Mouse (Mus musculus): ENCODE data around the gene Phlda3. TPM values are rescaled to one million over a fixed set of nuclear protein-coding genes. Genes with fewer than 3 reads are reported as not detected.

Phlda3 gene
- total RNA-seq (2021) = 100 to 1,000 TPM in 1 of 2 experiments, 10 to 100 TPM in 1; 35.0 to 166 TPM
- long read RNA-seq, experiment 1, transcript Phlda3-201 (2 exons, 1,435 nt) = major isoform, 176 of 180 reads
- long read RNA-seq, experiment 1, partial matches to known transcripts = 0 of 180 reads
- long read RNA-seq, experiment 1, other reads (novel, unspliced or antisense) = 3 of 180 reads
- long read RNA-seq, experiment 2, transcript Phlda3-201 (2 exons, 1,435 nt) = major isoform, 248 of 255 reads
- long read RNA-seq, experiment 2, partial matches to known transcripts = 0 of 255 reads
- long read RNA-seq, experiment 2, other reads (novel, unspliced or antisense) = 7 of 255 reads

DNA sequence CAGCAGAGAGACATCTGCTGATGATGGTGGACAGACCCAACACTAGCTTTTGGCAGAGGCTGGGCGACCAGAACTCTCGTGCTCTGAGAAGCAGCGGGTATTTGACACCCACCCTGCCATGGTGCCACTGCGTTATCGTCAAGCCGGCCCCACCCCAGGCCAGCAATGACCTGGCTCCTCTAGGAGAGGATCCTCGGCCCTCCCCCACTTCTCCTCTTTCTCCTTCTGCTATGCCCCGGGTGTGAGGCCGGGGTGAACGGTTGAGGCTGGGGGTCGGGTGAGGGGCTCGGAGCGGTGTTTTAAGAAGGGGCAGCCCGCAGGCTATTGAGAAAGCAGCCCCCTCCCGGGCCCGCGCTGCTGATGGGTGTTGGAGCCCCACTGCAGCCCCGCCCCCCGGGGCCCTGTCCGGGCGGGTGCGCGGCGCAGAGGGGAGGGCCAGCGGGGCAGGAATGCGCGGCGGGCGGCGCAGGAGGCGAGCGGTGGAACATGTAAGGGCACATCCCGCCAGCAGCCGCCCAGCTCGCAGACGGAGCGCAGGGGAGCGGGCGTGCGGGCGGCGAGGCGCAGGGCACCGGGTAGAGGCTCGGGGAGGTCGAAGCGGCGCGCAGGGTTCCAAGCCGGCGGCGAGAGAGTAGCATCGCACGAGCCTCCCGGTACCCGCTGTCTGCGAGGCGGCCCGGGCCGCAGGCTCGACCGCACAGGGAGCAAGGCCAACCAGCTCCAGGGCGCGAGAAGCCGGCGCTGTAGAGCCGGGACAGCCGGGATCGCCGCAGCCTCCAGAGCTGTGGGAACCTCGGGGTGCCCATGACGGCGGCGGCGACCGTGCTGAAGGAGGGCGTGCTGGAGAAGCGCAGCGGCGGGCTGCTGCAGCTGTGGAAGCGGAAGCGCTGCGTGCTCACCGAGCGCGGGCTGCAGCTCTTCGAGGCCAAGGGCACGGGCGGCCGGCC is at the start of gene Phlda3:
Gene Phlda3, plus strand, starts transcription at position 475 of the 947 bp plus-strand sequence.
- DNase-seq (ENCODE audit: low spot score in 2 of 2) = peak; percentile 72 to 81

DNA sequence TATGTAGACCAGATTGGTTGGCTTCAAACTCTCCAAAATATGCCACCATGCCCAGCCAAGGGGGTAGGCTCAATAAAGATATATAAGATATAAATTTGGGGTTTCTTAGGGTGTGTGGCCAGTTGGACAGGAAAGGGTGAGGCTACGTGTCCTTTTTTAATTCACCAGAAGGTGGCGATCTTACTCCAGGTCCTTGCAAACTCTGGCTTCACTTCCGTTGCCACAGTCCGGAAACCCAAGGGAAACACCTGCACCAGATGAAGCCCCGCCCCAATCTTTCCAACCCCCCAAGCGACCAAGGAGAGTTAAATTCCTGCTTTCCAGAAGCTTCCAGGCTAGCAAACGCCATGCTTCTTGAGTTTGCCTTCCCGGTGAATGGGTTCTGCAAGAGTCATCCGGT is 46.4 kb upstream of the Phlda3 start:
- DNase-seq (ENCODE audit: low spot score in 2 of 2) = peak; percentile 57 to 63

DNA sequence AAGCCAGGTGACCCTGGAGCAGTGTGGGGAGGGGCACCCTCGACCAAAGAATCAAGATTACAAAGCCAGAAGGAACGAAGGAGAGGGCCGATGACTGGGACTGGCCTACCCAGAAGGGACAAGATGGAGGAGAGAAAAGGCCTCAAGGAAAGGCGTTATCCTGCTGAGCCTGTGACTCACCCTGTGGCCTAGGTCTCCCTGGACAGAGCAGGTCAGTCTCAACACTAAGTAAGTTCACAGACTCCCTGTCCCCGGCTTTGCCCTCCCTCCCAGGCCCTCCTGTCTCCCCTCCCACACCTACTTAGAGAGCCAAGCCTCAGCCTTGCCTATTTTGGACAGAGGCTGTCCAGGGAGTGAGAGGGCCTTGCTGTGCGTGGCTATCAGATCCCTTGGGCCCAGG is 45.9 kb upstream of the Phlda3 start, which contains the start of gene Csrp1:
Gene Csrp1, plus strand, starts transcription at position 79 of the 400 bp plus-strand sequence.
- no peak for DNase-seq (ENCODE audit: low spot score in 2 of 2)

DNA sequence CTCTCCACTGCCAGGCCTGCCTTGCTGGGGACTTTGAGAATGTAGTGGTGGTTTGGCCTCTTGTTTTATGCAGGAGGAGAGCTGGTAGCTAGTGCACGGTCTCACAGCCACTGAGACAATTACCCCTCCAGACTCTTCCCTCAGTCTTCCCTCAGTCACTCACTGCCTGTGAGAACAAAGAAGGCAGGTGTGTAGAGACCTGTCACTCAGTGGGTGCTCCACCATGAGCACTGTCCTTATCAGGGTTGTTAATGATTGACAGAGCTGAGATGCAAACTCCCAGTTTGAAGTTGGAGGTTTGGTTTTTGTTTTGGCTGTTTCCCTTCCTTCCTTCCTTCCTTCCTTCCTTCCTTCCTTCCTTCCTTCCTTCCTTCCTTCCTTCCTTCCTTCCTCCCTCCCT is 42.9 kb upstream of the Phlda3 start:
- DNase-seq (ENCODE audit: low spot score in 2 of 2) = no peak

DNA sequence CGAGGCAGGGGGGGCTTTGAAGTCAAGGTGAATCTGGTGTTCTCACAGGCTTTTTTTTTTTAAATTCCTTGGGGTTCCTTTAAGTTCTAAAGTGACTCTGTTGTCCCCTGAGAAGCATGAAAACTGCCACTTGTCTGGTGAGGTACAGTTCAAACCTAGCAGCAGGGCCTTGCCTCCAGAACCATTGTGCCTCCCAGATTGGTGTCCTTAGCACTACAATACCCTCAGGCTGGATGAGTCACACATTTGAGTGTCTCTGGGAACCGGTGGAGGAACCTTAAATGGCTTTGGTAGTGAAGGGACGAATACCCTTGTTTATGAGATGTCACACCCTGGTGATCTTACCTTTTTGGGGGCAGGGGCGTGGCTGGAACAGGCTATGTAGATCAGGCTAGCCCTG is 41.8 kb upstream of the Phlda3 start:
- no peak for DNase-seq (ENCODE audit: low spot score in 2 of 2)

DNA sequence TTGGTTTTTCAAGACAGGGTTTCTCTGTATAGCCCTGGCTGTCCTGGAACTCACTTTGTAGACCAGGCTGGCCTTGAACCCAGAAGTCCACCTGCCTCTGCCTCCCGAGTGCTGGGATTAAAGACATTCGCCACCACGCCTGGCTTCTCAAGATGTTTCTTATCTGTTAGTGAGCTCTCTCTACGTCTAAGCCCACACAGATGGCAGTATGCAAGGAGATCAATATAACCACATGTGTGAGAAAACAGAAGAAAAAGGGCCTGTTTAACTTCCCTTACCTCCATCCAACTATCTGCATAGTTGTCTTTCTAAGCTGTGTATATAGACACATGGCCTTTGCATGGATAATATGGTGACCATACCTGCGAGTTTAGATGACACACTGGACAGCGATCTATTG is 40.6 kb upstream of the Phlda3 start:
- DNase-seq (ENCODE audit: low spot score in 2 of 2) = no peak

DNA sequence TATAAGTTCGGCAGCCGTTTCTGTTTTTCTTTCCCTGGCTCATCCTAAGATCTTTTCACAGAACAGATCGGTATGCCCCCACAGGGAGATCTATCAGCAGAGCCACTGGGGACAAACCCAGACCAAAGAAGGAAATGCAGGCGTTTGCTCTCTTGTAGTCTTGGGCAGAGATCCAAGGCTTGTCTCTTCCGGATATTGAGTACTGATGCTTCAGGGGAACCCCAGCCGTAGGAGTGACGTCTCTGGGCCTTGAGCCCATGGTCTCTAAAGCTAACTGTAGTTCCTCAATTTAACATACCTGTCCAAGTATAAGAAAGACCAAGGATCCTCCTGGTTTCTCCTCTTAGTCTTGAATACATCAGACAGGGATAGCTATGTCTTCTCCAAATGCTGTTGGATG is 40.0 kb upstream of the Phlda3 start:
- DNase-seq (ENCODE audit: low spot score in 2 of 2) = no peak

DNA sequence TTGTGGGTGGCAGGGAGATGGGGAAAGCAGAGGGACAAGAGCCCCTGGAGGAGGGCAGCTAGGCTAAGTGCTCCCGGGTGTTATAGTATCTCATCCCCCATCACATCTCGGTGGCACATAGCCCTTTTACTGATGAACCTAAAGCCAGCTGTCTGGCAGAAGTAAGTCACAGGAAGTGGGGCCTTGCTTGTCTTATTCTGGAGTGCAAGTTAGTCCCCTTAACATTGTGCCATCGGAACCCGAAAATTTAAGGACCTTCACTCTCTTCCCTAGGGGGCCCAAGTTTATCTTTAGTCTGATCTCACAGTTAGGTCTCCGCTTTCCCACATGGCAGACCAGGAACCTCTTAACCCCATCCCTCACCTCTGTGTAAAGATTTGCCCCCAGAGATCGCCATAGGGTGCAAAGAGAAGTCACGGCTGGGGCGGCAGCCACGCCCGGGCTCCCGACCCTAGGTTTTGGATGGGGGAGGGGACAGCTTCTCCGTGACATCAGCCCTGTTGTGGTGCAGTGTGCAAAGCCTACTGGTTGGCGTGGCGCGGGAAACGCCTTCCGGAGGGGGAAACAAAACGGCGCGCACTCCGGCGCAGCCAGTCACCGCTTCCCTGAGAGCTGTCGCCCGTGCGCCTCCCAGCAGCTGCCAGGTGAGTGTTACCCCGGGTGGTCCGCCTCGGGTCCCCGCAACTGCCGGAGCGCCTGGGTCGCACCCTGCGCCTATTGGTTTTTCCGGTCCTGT is 37.1 kb upstream of the Phlda3 start:
- DNase-seq (ENCODE audit: low spot score in 2 of 2) = peak; percentile 72 to 77

DNA sequence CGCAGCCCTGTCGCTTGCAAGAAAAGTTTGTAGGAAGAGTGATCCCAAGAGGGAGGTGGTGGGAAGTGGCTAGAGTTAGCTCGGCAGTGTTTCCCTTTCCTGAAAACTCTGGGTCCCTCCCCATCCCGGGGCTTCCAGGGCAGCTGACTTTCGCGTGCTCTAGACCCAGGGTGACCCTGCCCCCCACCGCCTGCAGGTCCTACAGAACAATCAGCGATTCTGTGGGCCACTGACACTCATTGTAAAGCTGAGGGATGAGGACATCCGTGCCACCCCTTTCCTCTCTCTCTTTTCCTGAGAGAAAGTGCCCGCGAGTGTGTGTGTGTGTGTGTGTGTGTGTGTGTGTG is 36.6 kb upstream of the Phlda3 start:
- no peak for DNase-seq (ENCODE audit: low spot score in 2 of 2)

DNA sequence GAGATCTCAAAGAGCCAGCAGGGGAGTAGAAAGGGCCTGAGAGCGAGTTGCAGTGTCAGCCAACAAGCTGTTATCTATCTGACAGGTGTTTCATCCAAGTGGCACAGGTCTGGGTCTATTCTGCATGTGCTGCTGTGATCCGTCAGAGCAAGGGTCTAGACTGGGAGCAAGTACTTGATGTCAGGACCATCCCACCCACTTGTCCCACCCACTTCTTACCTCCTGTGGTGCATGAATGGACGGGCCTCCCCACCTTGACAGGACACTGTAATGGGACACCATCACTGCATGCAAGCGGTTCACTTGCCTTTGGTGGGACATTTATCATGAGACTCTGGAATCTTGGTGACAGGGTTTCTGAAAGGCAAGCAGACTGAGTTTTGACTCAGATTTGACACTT is 36.1 kb upstream of the Phlda3 start:
- DNase-seq (ENCODE audit: low spot score in 2 of 2) = no peak

DNA sequence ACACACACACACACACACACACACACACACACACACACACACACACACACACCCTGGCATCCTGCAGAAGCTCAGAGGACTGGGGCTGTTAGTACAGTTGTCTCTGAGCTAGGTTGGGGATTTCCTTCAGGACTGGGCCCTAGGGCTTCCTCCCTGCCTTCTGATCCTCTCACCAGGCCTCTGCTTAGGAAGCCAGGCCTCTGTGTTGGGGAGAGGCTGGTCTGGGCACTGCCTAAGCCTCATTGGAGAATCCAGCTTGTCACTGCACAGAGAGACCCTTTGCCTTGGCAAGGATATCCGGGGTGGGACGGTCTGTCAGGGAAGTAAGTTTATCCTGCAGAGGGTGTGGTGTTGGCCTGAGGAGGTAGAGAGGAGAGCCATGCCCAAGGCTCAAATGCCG is 35.6 kb upstream of the Phlda3 start:
- DNase-seq (ENCODE audit: low spot score in 2 of 2) = no peak

DNA sequence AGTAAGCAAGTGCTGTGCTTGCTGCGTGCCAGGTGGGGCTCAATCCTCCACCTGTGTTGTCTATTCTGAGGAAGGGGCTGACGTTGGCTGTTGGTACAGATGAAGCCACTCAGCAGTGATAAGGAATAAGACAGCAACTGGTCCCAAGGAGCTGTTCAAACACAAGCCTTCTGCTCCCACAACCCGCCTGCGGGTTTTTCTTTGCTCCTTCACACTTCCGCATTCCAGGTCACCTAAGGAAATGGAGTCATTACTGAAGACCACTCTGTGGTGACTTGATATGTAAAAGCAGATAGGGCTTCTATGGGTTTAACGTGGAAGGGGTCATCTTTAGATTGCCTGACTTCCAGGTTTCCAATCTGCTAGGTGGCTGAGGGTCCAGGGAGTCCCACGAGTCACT is 34.5 kb upstream of the Phlda3 start:
- DNase-seq (ENCODE audit: low spot score in 2 of 2) = no peak

DNA sequence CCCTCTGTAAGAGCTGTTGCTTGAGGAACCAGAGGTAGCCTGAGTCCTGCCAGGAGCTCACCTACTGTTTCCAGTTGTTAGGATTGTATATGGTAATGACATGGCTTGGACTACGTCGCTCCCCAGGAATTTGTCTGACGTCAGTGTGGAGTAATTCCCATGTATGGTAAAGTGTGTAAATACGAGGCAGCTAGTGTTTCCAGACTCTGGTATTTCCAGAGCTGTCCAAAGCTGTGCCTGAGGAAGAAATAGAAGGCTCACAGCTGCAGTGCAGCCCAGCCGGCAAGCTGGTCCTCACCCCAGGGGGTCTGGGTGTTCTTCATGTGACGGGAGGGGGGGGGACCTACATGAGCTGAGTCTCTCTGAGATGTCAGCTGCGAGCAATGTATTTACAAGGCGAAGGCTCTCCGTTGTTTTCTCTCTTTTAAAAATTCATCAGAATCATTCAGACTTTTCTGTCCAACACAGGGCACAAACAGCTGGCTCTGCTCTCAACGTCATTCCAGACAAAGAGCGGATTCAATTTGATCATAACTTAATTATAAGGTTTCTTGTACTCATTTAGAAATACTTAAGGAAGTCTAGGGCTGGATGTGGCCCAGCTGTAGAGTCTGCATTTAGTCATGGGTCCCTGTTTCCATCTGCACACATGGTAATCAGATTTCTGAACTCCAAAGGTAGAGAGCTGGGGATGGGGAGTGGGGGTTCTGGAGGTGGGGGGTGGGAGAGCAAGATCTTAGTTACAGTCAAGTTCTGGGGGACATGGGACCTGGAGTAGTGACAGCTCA is 33.8 kb upstream of the Phlda3 start:
- no peak for DNase-seq (ENCODE audit: low spot score in 2 of 2)

DNA sequence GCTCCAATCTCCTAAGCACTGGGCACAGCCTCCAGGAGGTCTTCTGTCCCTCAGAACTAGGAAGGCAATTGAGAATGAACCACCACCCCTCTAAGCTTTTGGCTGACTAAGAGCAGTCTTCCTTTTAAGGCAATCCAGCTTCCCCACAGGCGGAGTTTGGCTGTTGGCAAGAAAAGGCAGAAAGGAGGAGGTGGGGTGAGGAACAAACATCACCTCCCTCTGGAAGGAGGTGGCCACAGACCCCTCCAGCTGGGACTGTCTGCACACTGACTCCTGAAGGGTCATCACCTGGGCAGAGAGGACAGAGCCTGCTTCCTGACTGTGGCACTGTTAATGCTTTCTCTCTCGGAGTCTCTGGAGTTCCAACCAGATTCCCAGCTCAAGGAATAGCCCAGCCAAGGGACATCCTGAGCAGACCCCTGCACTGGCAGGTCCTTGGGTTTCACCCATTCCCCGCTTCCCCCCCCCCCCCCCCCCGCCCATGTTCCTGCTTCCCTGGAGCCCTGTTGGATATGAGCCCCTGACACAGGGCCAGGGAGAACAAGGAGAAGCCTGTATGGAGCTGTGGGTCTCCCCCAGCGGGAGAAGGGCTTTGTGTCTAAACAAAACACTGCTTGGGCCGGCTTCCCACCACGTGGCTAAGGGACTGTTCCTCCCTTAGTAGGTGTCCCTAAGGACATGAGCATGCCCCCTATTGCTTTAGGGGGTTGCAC is 31.5 kb upstream of the Phlda3 start:
- no peak for DNase-seq (ENCODE audit: low spot score in 2 of 2)

DNA sequence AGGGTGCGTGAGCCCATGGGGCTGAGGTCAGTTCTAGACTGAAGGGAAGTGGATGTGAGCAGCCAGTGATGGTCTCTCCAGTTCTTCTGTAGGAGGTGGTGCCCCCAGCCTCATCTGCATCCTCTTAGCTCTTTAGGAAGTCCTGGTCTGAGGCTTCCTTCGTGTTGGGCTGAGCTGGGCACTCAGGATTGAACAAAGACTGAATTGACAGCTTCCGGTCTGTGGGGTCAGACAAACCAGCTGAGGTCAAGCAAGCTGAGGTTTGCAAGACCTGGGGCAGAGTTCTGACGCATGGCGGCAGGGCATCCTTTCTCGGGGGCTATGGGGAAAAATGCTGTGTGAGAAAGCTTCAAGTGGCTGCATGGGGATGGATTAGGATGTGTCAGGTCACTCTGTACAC is 30.5 kb upstream of the Phlda3 start:
- DNase-seq (ENCODE audit: low spot score in 2 of 2) = no peak

DNA sequence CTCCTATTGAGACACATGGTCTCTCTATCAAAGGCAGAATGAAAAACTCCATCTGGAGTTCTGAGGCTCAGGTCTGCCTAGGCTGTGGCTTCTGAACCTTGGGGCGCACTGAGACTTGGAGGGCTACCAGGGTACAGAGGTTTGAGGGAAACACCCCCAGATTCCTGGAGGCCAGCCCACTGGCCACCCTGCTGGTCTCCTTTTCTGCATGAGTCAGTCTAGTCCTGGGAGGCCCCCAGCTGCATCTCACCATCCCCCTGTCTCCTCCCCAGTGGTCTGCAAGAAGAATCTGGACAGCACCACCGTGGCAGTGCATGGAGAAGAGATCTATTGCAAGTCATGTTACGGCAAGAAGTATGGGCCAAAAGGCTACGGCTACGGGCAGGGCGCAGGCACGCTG is 20.9 kb upstream of the Phlda3 start:
- no peak for DNase-seq (ENCODE audit: low spot score in 2 of 2)

DNA sequence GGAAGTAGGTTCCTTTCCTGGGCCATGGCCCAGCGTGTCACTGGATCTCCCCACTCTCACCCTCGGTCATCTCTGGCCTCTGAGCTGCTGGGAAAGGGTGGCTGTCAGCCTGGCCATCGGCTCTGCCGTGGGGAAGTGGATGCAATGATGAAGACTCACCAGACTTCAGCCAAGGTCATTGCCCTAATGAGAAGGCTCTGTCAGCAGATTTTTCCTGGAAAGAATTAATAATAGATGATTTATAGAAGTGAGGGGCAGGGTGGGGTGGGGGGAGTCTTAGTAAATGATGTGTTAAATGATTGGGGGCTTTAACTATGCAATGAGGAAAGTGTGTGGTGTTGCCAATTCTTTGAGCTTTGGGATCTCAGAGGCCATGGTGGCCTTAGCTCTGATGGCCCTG is 19.7 kb upstream of the Phlda3 start:
- DNase-seq (ENCODE audit: low spot score in 2 of 2) = no peak

DNA sequence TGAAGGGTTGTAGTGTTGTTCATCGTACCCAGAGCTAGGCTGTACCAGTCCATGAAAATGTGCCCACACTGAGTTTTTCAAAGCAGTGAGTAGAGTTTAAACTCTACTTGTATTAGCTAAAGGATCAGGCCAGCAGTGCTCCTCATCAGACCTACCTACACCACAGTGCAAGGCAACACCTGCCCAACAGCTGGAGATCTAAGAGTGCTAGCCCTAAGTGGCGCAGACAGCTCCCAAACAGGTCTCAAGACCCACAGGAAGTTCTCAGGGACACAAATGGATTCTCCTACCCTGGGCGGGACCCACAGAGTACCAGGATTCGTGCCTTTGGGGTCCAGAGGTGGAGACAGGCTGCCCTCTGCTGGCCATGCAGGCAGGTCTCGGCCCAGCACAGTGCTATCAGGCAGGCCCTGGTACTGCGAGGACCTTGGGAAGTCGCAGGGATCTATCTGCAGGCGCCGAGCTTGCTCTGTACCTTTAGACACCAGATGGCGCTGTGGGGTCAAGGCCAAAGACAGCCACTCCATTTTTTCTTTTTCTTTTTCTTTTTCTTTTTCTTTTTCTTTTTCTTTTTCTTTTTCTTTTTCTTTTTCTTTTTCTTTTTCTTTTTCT is 13.1 kb upstream of the Phlda3 start:
- peak; percentile 89 for DNase-seq (ENCODE audit: low spot score in 2 of 2)

DNA sequence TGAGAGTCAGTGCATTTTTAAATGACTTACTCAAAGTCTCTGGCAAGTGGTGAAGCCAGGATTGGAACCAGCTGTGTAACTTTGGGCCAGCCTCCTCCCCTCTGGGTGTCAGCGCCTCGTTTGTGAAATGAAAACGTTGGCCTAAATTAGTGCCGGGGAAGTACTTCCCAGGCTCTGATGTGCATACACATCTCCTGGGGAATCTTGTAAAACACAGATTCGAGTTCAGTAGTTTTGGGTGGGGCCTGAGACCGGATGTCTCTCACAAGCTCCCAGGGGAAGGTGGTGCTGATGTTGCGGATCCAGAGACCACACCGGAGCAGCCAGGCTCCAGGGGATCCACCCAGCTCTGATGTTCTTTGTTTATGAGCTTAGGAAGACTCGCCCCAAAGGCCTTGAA is 10.6 kb upstream of the Phlda3 start:
- DNase-seq (ENCODE audit: low spot score in 2 of 2) = no peak

DNA sequence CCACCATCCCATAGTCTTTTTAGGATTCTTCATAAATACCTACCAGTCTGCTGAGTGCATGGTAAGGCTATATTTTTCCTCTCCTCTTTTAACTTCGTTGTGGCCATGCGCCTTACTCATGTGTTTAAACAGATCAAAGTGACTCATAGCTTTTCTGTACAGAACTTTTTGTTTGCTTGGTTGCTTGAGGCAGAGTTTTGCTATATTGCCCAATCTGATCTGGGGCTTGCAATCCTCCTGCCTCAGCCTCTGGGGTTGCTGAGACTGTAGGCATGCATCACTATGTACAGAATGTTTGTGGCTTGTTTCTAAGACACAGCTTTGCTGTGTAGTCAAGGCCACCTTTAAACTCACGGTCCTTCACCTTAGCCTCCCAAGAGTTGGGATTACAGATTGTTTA is 10.0 kb upstream of the Phlda3 start:
- no peak for DNase-seq (ENCODE audit: low spot score in 2 of 2)
